Mouse (Mus musculus) cerebellum, adult 9-10 months (tissue): ENCODE results near the gene Taok1.

Source experiments
- DNase-seq: peaks from one replicate; pipeline ENCODE4 v3.0.0; 2022

The Taok1 gene

DNA sequence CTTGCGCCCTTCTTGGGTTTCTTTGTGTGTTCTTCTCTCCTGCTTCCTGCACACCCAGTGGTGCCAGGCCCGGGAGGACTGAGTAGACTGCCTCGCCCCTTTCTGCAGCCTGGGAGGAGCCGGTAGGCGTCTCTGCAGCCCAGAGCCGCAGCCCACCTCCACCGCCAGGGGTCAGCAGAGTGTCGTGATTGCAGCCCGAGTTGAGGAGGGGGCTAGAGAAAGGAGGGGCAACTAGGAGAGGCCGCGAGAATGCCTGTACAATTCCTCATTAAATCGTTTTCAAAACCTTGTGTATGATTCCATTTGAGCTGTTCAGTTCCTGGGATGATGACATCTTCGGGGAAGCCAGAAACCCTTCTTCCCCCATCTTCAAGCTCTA, 116.5 kb downstream of the Taok1 start:
- peak; percentile 90 for DNase-seq

DNA sequence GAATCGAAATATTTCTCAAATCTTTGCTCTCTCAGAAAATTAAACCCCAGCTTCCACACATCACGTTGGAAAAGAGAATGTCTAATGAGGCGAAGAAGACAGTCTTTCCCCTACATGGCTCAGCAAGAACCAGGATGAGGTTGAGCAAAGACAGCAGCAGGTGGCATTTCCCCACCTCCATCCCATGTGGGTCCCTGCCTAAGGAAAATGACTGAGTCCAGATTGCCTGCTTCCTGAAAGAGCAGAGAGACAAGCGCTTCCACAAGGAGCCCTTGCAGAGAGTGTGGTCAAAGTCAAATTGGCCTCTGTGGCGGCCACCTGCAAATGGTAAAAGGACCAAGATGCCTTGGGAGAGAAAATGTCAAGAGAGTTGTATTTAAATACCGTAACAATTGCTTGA, 117.2 kb downstream of the Taok1 start:
- DNase-seq, result no peak

DNA sequence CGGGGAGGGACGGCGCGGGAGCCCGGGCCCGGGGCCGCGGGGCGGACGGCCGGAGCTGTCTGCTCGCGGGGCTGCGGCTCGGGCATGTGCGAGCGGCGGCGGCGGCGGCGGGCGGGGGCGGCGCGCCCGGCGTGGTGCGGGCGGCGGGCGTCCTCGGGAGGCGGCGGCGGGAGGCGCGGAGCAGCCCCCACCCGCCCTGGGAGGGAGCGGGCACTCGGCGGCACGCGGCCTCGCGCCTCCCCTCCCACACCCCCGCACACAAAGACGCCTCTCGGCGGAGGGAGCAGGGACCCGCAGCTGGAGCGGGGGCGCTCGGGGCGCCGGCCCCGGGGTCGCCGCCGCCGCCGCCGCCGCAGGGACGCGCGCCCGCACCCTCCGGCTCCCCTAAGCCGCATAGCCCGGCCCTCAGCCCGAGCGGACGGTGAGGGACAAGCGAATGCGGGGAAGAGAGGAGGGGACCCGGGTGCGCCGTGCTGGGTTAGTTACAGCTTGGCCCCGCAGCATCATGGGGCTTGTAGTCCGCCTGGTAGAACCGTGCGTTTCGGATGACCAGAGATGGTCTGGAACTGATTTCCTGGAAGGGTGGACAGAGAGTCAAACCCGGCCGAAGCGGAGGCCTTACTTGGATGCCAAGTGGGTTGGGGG, 117.9 kb downstream of the Taok1 start, which contains the start of gene Ankrd13b:
TSS of gene Ankrd13b (minus strand) at position 88 of the 645 bp plus-strand sequence.
- DNase-seq, result peak; percentile 86

DNA sequence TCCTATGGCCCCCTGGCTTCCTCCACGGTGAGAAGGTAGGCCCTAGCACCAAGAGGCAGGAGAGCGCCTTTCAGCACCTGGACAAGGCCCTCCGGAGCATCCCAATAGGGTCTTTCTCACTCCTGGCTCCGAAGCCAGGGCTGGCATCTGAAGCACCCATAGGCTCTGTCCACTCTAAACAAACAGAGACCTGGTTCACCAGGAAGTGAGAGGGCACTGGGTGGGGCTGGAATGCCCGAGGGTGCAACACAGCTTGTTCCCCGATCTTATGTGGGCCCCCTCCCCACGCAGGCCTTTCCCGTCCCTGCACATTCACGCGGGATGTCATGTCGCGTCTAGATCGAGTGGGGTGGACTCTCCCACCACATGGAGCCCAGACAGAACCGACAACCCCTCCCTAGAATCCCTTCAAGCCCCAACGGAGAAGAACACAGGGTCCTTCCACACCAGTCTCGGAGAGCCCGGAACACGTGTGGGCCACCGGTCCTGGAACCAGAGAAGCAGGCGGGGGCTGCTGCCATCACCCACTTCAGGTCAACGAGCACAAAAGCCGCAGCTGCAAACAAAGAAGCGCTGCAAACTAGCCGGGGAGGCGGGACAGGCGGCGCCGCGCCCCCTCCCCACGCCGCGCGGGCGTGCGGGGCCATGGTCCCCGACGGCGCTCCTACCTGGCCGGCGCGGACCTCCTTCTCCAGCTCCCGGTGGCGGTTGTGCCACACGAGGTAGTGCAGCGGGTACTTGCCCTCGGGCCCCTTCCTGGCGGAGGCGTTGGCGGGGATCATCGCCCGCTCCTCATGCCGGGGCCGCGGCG, 118.6 kb downstream of the Taok1 start:
- DNase-seq, result peak; percentile 66

DNA sequence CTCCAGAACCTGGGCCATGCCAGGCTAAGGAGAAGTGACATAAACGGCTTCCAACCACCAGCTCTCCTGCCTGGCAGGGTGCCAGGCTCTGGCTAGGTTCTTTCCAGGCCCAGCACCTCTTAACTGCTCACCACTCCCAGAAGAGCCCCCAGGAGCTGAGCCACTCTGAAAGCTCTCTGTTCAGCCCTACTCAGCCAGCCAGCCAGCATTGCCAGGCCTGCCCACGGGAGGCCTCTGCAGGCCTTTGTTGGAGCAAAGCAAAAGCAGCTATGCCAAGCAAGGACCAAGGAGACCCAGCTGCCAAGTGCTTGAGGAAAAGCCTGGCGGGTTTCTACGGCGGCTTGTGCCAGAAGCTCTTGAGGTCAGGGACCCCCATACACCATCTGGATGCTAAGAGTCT, 120.8 kb downstream of the Taok1 start:
- peak; percentile 78 for DNase-seq

DNA sequence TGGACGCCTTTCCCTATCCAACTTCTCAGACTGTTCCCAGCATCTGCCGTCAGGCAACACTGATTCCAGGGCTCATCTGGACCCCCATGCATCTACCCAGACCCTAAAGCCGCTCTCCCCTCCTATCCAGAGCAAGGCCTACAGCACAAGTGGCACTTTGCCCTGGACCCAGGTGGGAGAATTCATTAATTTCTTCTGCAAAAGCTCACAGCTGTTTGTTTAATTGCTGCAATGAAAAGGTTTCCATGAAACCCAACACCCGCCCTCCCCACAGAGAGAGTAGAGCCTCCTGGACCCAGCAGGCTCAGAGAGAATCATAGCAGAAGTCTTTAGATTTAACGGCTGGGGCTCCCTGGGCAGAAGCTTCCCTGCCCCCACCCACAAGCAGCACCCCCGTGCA, 122.4 kb downstream of the Taok1 start:
- no peak for DNase-seq

DNA sequence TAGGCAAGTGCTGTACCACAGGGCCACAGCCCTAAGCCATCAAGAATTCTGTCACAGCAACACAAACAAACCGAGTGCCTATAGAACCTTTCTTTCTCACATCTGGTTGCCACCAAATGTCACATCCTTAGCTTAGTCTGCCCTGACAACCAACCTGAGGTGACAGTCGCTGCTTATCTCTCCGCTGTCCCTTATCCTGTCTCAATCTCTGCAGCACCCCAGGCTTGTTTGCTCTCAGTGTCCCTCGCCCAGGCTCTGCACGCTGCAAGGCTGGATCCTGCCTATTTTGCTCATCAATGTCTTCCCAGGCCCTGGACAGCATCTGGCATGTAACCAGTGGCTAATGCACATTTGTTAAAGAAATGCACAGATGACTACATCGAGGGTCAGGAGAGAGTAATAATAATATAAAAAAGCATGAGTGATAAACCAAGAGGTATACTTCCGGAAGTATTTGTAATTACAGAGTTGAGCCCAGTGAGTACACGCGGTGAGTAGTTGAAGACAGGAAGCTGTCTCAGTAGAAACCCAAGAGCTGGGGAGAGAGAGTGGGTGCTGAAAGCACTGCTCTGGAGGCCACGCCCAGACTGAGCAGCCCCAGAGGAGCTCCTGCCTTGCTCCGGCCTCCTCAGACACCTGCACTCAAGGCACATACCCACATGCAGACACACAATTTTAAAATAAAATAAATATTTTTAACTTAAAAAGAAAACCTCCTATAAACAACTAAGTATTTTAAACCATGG, 123.9 kb downstream of the Taok1 start:
- DNase-seq, result no peak

DNA sequence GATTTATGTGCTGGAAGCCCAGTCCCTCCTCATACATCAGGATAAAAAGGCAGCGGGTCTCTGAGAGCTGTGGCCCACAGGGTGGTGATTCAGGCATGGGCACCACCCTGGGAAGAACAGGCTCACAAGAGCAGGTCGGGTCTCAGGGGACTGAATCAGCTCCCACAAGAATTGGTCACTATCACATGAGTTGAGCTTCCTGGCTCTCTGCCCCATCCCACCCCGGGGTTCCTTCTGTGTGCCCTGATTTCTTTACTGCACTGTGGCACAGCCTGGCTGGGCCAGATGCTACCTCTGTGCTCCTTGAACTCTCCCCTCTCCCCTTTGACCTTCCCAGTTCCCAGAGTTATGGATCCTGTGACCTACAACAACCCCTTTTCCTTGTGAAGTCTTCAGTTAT, 124.6 kb downstream of the Taok1 start:
- peak; percentile 54 for DNase-seq
